Mouse (Mus musculus): ENCODE data around the gene Flot1. TPM values are rescaled to one million over a fixed set of nuclear protein-coding genes. Genes with fewer than 3 reads are reported as not detected.

Flot1 gene
- total and polyA plus RNA-seq, 2 experiments, result 18.0 to 26.7 TPM

- Histone ChIP-seq H3K27ac (replicated peaks; ENCODE audit: insufficient read depth, low read depth, low read length) (peak overlapping the region; percentile 51), H3K79me2 (ENCODE audit: control insufficient read depth, insufficient read depth, low read length) (no peaks in the 10 kb centered on the region), H3K36me3 (ENCODE audit: control insufficient read depth, insufficient read depth, low read length) (no peaks in the 10 kb centered on the region), H3K27me3 (ENCODE audit: control insufficient read depth, insufficient read depth, low read length) (no peaks in the 10 kb centered on the region), H3K4me3 (ENCODE audit: insufficient read depth, low read depth, low read length) (no peak overlapping the region), H3K9ac (ENCODE audit: low read depth, low read length) (peak overlapping the region; percentile 22; the same call in 1 of the 2 replicates), H3K4me1 (ENCODE audit: control insufficient read depth, insufficient read depth, low read length) (peaks cover 27% of the 10 kb centered on the region)
- TF ChIP-seq POLR2A (IDR thresholded peaks at IDR 0.05; ENCODE audit: extremely low read depth, insufficient read depth, low read length) (no peak), CTCF (IDR thresholded peaks at IDR 0.05; ENCODE audit: low read depth, low read length) (no peak)
- 79% methylated on average over 6 of the region's 6 CpGs for WGBS
- DNase-seq (ENCODE audit: extremely low read depth, low read depth, low spot score), result no peak
These were observed 10.3 kb upstream of the Flot1 start for GRCm38 (mm10) chr17:35812736-35813135.

GRCm38 (mm10) chr17:35813245-35813647 lies 9.8 kb upstream of the Flot1 start:
- TF ChIP-seq POLR2A (IDR thresholded peaks at IDR 0.05; ENCODE audit: extremely low read depth, insufficient read depth, low read length) (no peak), CTCF (IDR thresholded peaks at IDR 0.05; ENCODE audit: low read depth, low read length) (no peak)
- peak overlapping the region; percentile 51 for H3K27ac ChIP-seq (replicated peaks; ENCODE audit: insufficient read depth, low read depth, low read length)
- peaks cover 27% of the 10 kb centered on the region for H3K4me1 ChIP-seq (ENCODE audit: control insufficient read depth, insufficient read depth, low read length)
- no peak overlapping the region for H3K4me3 ChIP-seq (ENCODE audit: insufficient read depth, low read depth, low read length)
- 21% methylated on average over 7 of the region's 7 CpGs for WGBS
- H3K36me3 ChIP-seq (ENCODE audit: control insufficient read depth, insufficient read depth, low read length), result no peaks in the 10 kb centered on the region
- no peaks in the 10 kb centered on the region for H3K79me2 ChIP-seq (ENCODE audit: control insufficient read depth, insufficient read depth, low read length)
- DNase-seq (ENCODE audit: extremely low read depth, low read depth, low spot score), result peak; percentile 80
- H3K27me3 ChIP-seq (ENCODE audit: control insufficient read depth, insufficient read depth, low read length), result no peaks in the 10 kb centered on the region
- H3K9ac ChIP-seq (ENCODE audit: low read depth, low read length), result peak overlapping the region; percentile 22; the same call in 1 of the 2 replicates

- H3K4me1 ChIP-seq (ENCODE audit: control insufficient read depth, insufficient read depth, low read length), result peaks cover 27% of the 10 kb centered on the region
- DNase-seq (ENCODE audit: extremely low read depth, low read depth, low spot score), result peak; percentile 52
- WGBS, result 41% methylated on average over 7 of the region's 7 CpGs
- no peak overlapping the region for H3K9ac ChIP-seq (ENCODE audit: low read depth, low read length)
- TF ChIP-seq POLR2A (IDR thresholded peaks at IDR 0.05; ENCODE audit: extremely low read depth, insufficient read depth, low read length) (no peak), CTCF (IDR thresholded peaks at IDR 0.05; ENCODE audit: low read depth, low read length) (no peak)
- H3K27ac ChIP-seq (replicated peaks; ENCODE audit: insufficient read depth, low read depth, low read length), result peak overlapping the region; percentile 37
- no peaks in the 10 kb centered on the region for H3K27me3 ChIP-seq (ENCODE audit: control insufficient read depth, insufficient read depth, low read length)
- H3K79me2 ChIP-seq (ENCODE audit: control insufficient read depth, insufficient read depth, low read length), result no peaks in the 10 kb centered on the region
- H3K4me3 ChIP-seq (ENCODE audit: insufficient read depth, low read depth, low read length), result no peak overlapping the region
- H3K36me3 ChIP-seq (ENCODE audit: control insufficient read depth, insufficient read depth, low read length), result no peaks in the 10 kb centered on the region
These were observed 9.4 kb upstream of the Flot1 start for GRCm38 (mm10) chr17:35813653-35814052.

GRCm38 (mm10) chr17:35814678-35815077 lies 8.4 kb upstream of the Flot1 start:
- H3K36me3 ChIP-seq (ENCODE audit: control insufficient read depth, insufficient read depth, low read length), result no peaks in the 10 kb centered on the region
- TF ChIP-seq CTCF (IDR thresholded peaks at IDR 0.05; ENCODE audit: low read depth, low read length), result no peak
- no peak for TF ChIP-seq POLR2A (IDR thresholded peaks at IDR 0.05; ENCODE audit: extremely low read depth, insufficient read depth, low read length)
- no peaks in the 10 kb centered on the region for H3K79me2 ChIP-seq (ENCODE audit: control insufficient read depth, insufficient read depth, low read length)
- no peaks in the 10 kb centered on the region for H3K27me3 ChIP-seq (ENCODE audit: control insufficient read depth, insufficient read depth, low read length)
- 0 out of 2 replicates have a peak overlapping the region, but pooled peaks have one; percentile 24 for H3K27ac ChIP-seq (replicated peaks; ENCODE audit: insufficient read depth, low read depth, low read length)
- peak; percentile 97 for DNase-seq (ENCODE audit: extremely low read depth, low read depth, low spot score)
- 10% methylated on average over 6 of the region's 6 CpGs for WGBS
- H3K9ac ChIP-seq (ENCODE audit: low read depth, low read length), result no peak overlapping the region
- no peak overlapping the region for H3K4me3 ChIP-seq (ENCODE audit: insufficient read depth, low read depth, low read length)
- peaks cover 27% of the 10 kb centered on the region for H3K4me1 ChIP-seq (ENCODE audit: control insufficient read depth, insufficient read depth, low read length)

GRCm38 (mm10) chr17:35815836-35816235 lies 7.2 kb upstream of the Flot1 start:
- H3K4me1 ChIP-seq (ENCODE audit: control insufficient read depth, insufficient read depth, low read length), result peaks cover 27% of the 10 kb centered on the region
- H3K27ac ChIP-seq (replicated peaks; ENCODE audit: insufficient read depth, low read depth, low read length), result peak overlapping the region; percentile 64
- TF ChIP-seq POLR2A (IDR thresholded peaks at IDR 0.05; ENCODE audit: extremely low read depth, insufficient read depth, low read length) (no peak), CTCF (IDR thresholded peaks at IDR 0.05; ENCODE audit: low read depth, low read length) (no peak)
- no peak overlapping the region for H3K9ac ChIP-seq (ENCODE audit: low read depth, low read length)
- H3K27me3 ChIP-seq (ENCODE audit: control insufficient read depth, insufficient read depth, low read length), result no peaks in the 10 kb centered on the region
- H3K4me3 ChIP-seq (ENCODE audit: insufficient read depth, low read depth, low read length), result no peak overlapping the region
- H3K36me3 ChIP-seq (ENCODE audit: control insufficient read depth, insufficient read depth, low read length), result no peaks in the 10 kb centered on the region
- no peaks in the 10 kb centered on the region for H3K79me2 ChIP-seq (ENCODE audit: control insufficient read depth, insufficient read depth, low read length)
- WGBS, result 26% methylated on average over 7 of the region's 7 CpGs
- peak; percentile 59 for DNase-seq (ENCODE audit: extremely low read depth, low read depth, low spot score)

- TF ChIP-seq POLR2A (IDR thresholded peaks at IDR 0.05; ENCODE audit: extremely low read depth, insufficient read depth, low read length), result no peak
- TF ChIP-seq CTCF (IDR thresholded peaks at IDR 0.05; ENCODE audit: low read depth, low read length), result no peak
- no peaks in the 10 kb centered on the region for H3K36me3 ChIP-seq (ENCODE audit: control insufficient read depth, insufficient read depth, low read length)
- H3K4me3 ChIP-seq (ENCODE audit: insufficient read depth, low read depth, low read length), result no peak overlapping the region
- no peaks in the 10 kb centered on the region for H3K27me3 ChIP-seq (ENCODE audit: control insufficient read depth, insufficient read depth, low read length)
- H3K27ac ChIP-seq (replicated peaks; ENCODE audit: insufficient read depth, low read depth, low read length), result no peak overlapping the region
- 34% methylated on average over 9 of the region's 14 CpGs for WGBS
- peak; percentile 72 for DNase-seq (ENCODE audit: extremely low read depth, low read depth, low spot score)
- H3K9ac ChIP-seq (ENCODE audit: low read depth, low read length), result no peak overlapping the region
- H3K4me1 ChIP-seq (ENCODE audit: control insufficient read depth, insufficient read depth, low read length), result peaks cover 28% of the 10 kb centered on the region
- H3K79me2 ChIP-seq (ENCODE audit: control insufficient read depth, insufficient read depth, low read length), result no peaks in the 10 kb centered on the region
These were observed 6.3 kb upstream of the Flot1 start for GRCm38 (mm10) chr17:35816686-35817085.

All from liver, adult 2 months (tissue).